ENCODE assay signal across 24 mouse cellular contexts in genomic region chr1:171466565-171466964, GRCm38 (mm10). TPM values are rescaled to one million over a fixed set of nuclear protein-coding genes. Genes with fewer than 3 reads are reported as not detected.
DNase-seq lines count a peak whose midpoint lies in the region; ATAC-seq and TF ChIP-seq lines count a peak whose summit lies in the region.
"Had no signal": no experiment of that assay in that cellular context is flagged by ENCODE, and none has a peak within 500 bp of the region (broad histone marks: within the 10 kb centered on the region; RNA-seq: fewer than 3 reads in every experiment).

No protein-coding gene starts in this region.

- peaks cover 21% of the 10 kb centered on the region for H3K36me3 ChIP-seq in liver, adult 2 months (ENCODE audit: control insufficient read depth, insufficient read depth, low read length)
- H3K36me3 ChIP-seq in macrophage (ENCODE audit: inconsistent target), result no peaks in the 10 kb centered on the region
- no peaks in the 10 kb centered on the region for H3K36me3 ChIP-seq in hindbrain, postnatal 0 days (ENCODE audit: insufficient read depth, low read length)
- no peaks in the 10 kb centered on the region for H3K36me3 ChIP-seq in hindbrain, embryonic 16.5 days (ENCODE audit: control insufficient read depth, insufficient read depth, low read length)
- H3K36me3 ChIP-seq: hindbrain, embryonic 13.5 days; midbrain, embryonic 13.5 days had no signal

- TF ChIP-seq CTCF in liver, adult 2 months (IDR thresholded peaks at IDR 0.05; ENCODE audit: low read depth, low read length), result no peak
- TF ChIP-seq CTCF in bone marrow macrophage, adult 2 months (IDR thresholded peaks at IDR 0.05; ENCODE audit: low read depth, low read length), result no peak
- TF ChIP-seq CTCF in hindbrain, postnatal 0 days (IDR thresholded peaks at IDR 0.05; ENCODE audit: low read depth), result no peak

- no peaks in the 10 kb centered on the region for H3K27me3 ChIP-seq in liver, adult 2 months (ENCODE audit: control insufficient read depth, insufficient read depth, low read length)
- H3K27me3 ChIP-seq in hindbrain, postnatal 0 days (ENCODE audit: insufficient read depth, low read length), result no peaks in the 10 kb centered on the region
- H3K27me3 ChIP-seq in hindbrain, embryonic 16.5 days (replicated peaks; ENCODE audit: control insufficient read depth, insufficient read depth, low read length), result no peaks in the 10 kb centered on the region
- H3K27me3 ChIP-seq: forebrain, embryonic 13.5 days; hindbrain, embryonic 13.5 days; lung, embryonic 15.5 days; midbrain, embryonic 13.5 days had no signal

- H3K79me2 ChIP-seq in liver, adult 2 months (ENCODE audit: control insufficient read depth, insufficient read depth, low read length), result no peaks in the 10 kb centered on the region
- H3K79me2 ChIP-seq in macrophage (ENCODE audit: inconsistent target), result no peaks in the 10 kb centered on the region

- no peaks in the 10 kb centered on the region for H3K9me3 ChIP-seq in hindbrain, postnatal 0 days (ENCODE audit: low read length)
- no peaks in the 10 kb centered on the region for H3K9me3 ChIP-seq in hindbrain, embryonic 16.5 days (ENCODE audit: control insufficient read depth, low read length)
- H3K9me3 ChIP-seq: forebrain, embryonic 13.5 days; hindbrain, embryonic 13.5 days; limb, embryonic 12.5 days; lung, embryonic 15.5 days; midbrain, embryonic 13.5 days had no signal

- H3K4me3 ChIP-seq in liver, adult 2 months (ENCODE audit: insufficient read depth, low read depth, low read length), result no peak overlapping the region
- H3K4me3 ChIP-seq in bone marrow macrophage, adult 2 months (ENCODE audit: insufficient read depth, low read length), result peak overlapping the region; percentile 44
- H3K4me3 ChIP-seq in macrophage (ENCODE audit: inconsistent target), result peak overlapping the region; percentile 28; the same call in 1 of the 2 replicates
- no peak overlapping the region for H3K4me3 ChIP-seq in hindbrain, postnatal 0 days (ENCODE audit: low read length)
- no peak overlapping the region for H3K4me3 ChIP-seq in hindbrain, embryonic 16.5 days (ENCODE audit: low read length)
- H3K4me3 ChIP-seq: forebrain, embryonic 13.5 days; hindbrain, embryonic 13.5 days; limb, embryonic 12.5 days; lung, embryonic 15.5 days; midbrain, embryonic 13.5 days had no signal

- no peak for ATAC-seq in hindbrain, postnatal 0 days
- ATAC-seq in hindbrain, embryonic 16.5 days, result no peak
- ATAC-seq: forebrain, embryonic 13.5 days; inflammation-experienced regulatory T-cells, adult 6 months; midbrain, embryonic 13.5 days had no signal

- WGBS in liver, adult 2 months, result 75% methylated on average over 4 of the region's 4 CpGs
- WGBS in macrophage (ENCODE audit: missing documents), result 2% methylated on average over 4 of the region's 4 CpGs
- 82% methylated on average over 4 of the region's 4 CpGs for WGBS in hindbrain, postnatal 0 days
- 83% methylated on average over 4 of the region's 4 CpGs for WGBS in hindbrain, embryonic 16.5 days

- H3K4me1 ChIP-seq in liver, adult 2 months (ENCODE audit: control insufficient read depth, insufficient read depth, low read length), result no peaks in the 10 kb centered on the region
- peaks cover 39% of the 10 kb centered on the region for H3K4me1 ChIP-seq in bone marrow macrophage, adult 2 months (ENCODE audit: control insufficient read depth, insufficient read depth, low read length)
- H3K4me1 ChIP-seq in hindbrain, postnatal 0 days (ENCODE audit: insufficient read depth, low read length), result no peaks in the 10 kb centered on the region
- no peaks in the 10 kb centered on the region for H3K4me1 ChIP-seq in hindbrain, embryonic 16.5 days (ENCODE audit: control insufficient read depth, insufficient read depth, low read depth, low read length)
- H3K4me1 ChIP-seq: forebrain, embryonic 13.5 days; hindbrain, embryonic 13.5 days; limb, embryonic 12.5 days; midbrain, embryonic 13.5 days had no signal

- H3K9ac ChIP-seq in liver, adult 2 months (ENCODE audit: low read depth, low read length), result no peak overlapping the region
- no peak overlapping the region for H3K9ac ChIP-seq in hindbrain, postnatal 0 days (replicated peaks; ENCODE audit: low read length)
- no peak overlapping the region for H3K9ac ChIP-seq in hindbrain, embryonic 16.5 days (ENCODE audit: low read depth, low read length)
- H3K9ac ChIP-seq: forebrain, embryonic 13.5 days; hindbrain, embryonic 13.5 days; limb, embryonic 12.5 days; liver, embryonic 14.5 days; lung, embryonic 15.5 days; midbrain, embryonic 13.5 days had no signal

- no peak overlapping the region for H3K27ac ChIP-seq in liver, adult 2 months (replicated peaks; ENCODE audit: insufficient read depth, low read depth, low read length)
- H3K27ac ChIP-seq in bone marrow macrophage, adult 2 months (ENCODE audit: insufficient read depth, low read depth, low read length), result peak overlapping the region; percentile 92
- peak overlapping the region; percentile 85 for H3K27ac ChIP-seq in macrophage
- no peak overlapping the region for H3K27ac ChIP-seq in hindbrain, postnatal 0 days
- no peak overlapping the region for H3K27ac ChIP-seq in hindbrain, embryonic 16.5 days (ENCODE audit: low read depth, low read length)
- H3K27ac ChIP-seq: forebrain, embryonic 13.5 days; hindbrain, embryonic 13.5 days; limb, embryonic 12.5 days; liver, embryonic 14.5 days; lung, embryonic 15.5 days; midbrain, embryonic 13.5 days had no signal

- DNase-seq in liver, adult 2 months (ENCODE audit: extremely low read depth, low read depth, low spot score), result peak; percentile 43
- DNase-seq in liver, result no peak
- peak; percentile 64 for DNase-seq in A20 (ENCODE audit: low read depth, low spot score)
- no peak for DNase-seq in hindbrain, postnatal 0 days (ENCODE audit: low spot score)
- no peak for DNase-seq in layer of hippocampus, postnatal 25 days (ENCODE audit: extremely low spot score in 1 of 2, low spot score in 1 of 2)
- DNase-seq: adrenal gland, postnatal 25 days; cerebellum, adult 8-10 months; cerebellum, postnatal 25 days; gastrocnemius, postnatal 10 days; heart, postnatal 14 days; kidney, adult 18-20 months; kidney, postnatal 10 days; right cerebral cortex, postnatal 14 days had no signal

- no peak for TF ChIP-seq POLR2A in liver, adult 2 months (IDR thresholded peaks at IDR 0.05; ENCODE audit: extremely low read depth, insufficient read depth, low read length)
- no peak for TF ChIP-seq POLR2A in bone marrow macrophage, adult 2 months (IDR thresholded peaks at IDR 0.05; ENCODE audit: borderline replicate concordance, low read depth, low read length)

- no peak overlapping the region for H3K4me2 ChIP-seq in hindbrain, postnatal 0 days (ENCODE audit: low read depth, low read length)
- H3K4me2 ChIP-seq in hindbrain, embryonic 16.5 days (ENCODE audit: low read length), result no peak overlapping the region
- H3K4me2 ChIP-seq: forebrain, embryonic 13.5 days; hindbrain, embryonic 13.5 days; limb, embryonic 12.5 days; lung, embryonic 15.5 days; midbrain, embryonic 13.5 days had no signal

RNA-seq across cellular contexts. Expression of gene F11r, which starts 29.2 kb away (rescaled TPM):
- 39.1 and 56.8 TPM in 2 replicates for total RNA-seq in liver, adult 2 months (2014; rRNA removed)
- polyA plus RNA-seq in liver, adult 2 months (2012; rRNA removed), result 47.7 and 60.4 TPM in 2 replicates
- polyA plus RNA-seq in bone marrow macrophage, adult 2 months (2012; ENCODE audit: insufficient read depth, insufficient read length, missing spikeins), result 5.9 and 6.6 TPM in 2 replicates
- total RNA-seq in macrophage (2018; cell fraction: chromatin; rRNA removed), result 1 to 10 TPM in 9 of 26 experiments, under 1 TPM in 6, not detected in 11; 0.33 to 3.6 (median 1.2) TPM
- total RNA-seq in macrophage (2018; cell fraction: cytosol; rRNA removed), result 1 to 10 TPM in 8 of 26 experiments, under 1 TPM in 18; 0.31 to 1.9 (median 0.71) TPM
- 1 to 10 TPM in 16 of 26 experiments, under 1 TPM in 9, not detected in 1; 0.28 to 7.1 (median 1.4) TPM for total RNA-seq in macrophage (2018; cell fraction: nucleus; rRNA removed)
- 0.39 to 1.7 TPM (median 0.56 TPM) in 3 replicates for polyA plus RNA-seq in macrophage (2018)
- 5.7 and 8.2 TPM in 2 replicates for total RNA-seq in hindbrain, postnatal 0 days (2014; rRNA removed)
- polyA plus RNA-seq in hindbrain, postnatal 0 days (2015; fragmentation: Nextera tagmentation; extraction: Ambion mirVana), result 14.2 and 14.4 TPM in 2 replicates
- 14.1 and 15.6 TPM in 2 replicates for polyA plus RNA-seq in hindbrain, embryonic 16.5 days (2015; fragmentation: Nextera tagmentation; extraction: Ambion mirVana)
- total RNA-seq in layer of hippocampus, postnatal 25 days (2021), result 1 to 10 TPM; 4.7 to 5.1 TPM

RNA-seq across cellular contexts. Expression of gene Alyref2, which starts 36.7 kb away (rescaled TPM):
- total RNA-seq in liver, adult 2 months (2014; rRNA removed), result 3.4 and 5.5 TPM in 2 replicates
- polyA plus RNA-seq in liver, adult 2 months (2012; rRNA removed), result 3.2 and 4.6 TPM in 2 replicates
- polyA plus RNA-seq in bone marrow macrophage, adult 2 months (2012; ENCODE audit: insufficient read depth, insufficient read length, missing spikeins), result 6.2 and 11.1 TPM in 2 replicates
- 10 to 100 TPM in 9 of 26 experiments, 1 to 10 TPM in 17; 1.2 to 19.7 (median 5.0) TPM for total RNA-seq in macrophage (2018; cell fraction: chromatin; rRNA removed)
- total RNA-seq in macrophage (2018; cell fraction: cytosol; rRNA removed), result 10 to 100 TPM in 5 of 26 experiments, 1 to 10 TPM in 21; 2.7 to 11.6 (median 7.5) TPM
- 10 to 100 TPM in 12 of 26 experiments, 1 to 10 TPM in 14; 3.5 to 31.9 (median 8.3) TPM for total RNA-seq in macrophage (2018; cell fraction: nucleus; rRNA removed)
- 6.9 to 8.0 TPM (median 7.2 TPM) in 3 replicates for polyA plus RNA-seq in macrophage (2018)
- total RNA-seq in hindbrain, postnatal 0 days (2014; rRNA removed), result 10.1 and 10.4 TPM in 2 replicates
- 20.5 and 20.6 TPM in 2 replicates for polyA plus RNA-seq in hindbrain, postnatal 0 days (2015; fragmentation: Nextera tagmentation; extraction: Ambion mirVana)
- polyA plus RNA-seq in hindbrain, embryonic 16.5 days (2015; fragmentation: Nextera tagmentation; extraction: Ambion mirVana), result 25.7 and 28.3 TPM in 2 replicates
- total RNA-seq in layer of hippocampus, postnatal 25 days (2021), result 1 to 10 TPM; 6.1 to 7.5 TPM

RNA-seq across cellular contexts. Expression of gene Tstd1, which starts 47.9 kb away (rescaled TPM):
- 26.6 and 27.8 TPM in 2 replicates for total RNA-seq in liver, adult 2 months (2014; rRNA removed)
- 50.6 and 57.2 TPM in 2 replicates for polyA plus RNA-seq in liver, adult 2 months (2012; rRNA removed)
- polyA plus RNA-seq in bone marrow macrophage, adult 2 months (2012; ENCODE audit: insufficient read depth, insufficient read length, missing spikeins), result 7.7 and 16.7 TPM in 2 replicates
- 10 to 100 TPM in 4 of 26 experiments, 1 to 10 TPM in 18, not detected in 4; 1.3 to 12.9 (median 6.6) TPM for total RNA-seq in macrophage (2018; cell fraction: chromatin; rRNA removed)
- total RNA-seq in macrophage (2018; cell fraction: cytosol; rRNA removed), result 1 to 10 TPM in 3 of 26 experiments, under 1 TPM in 9, not detected in 14; 0.19 to 1.5 (median 0.51) TPM
- 10 to 100 TPM in 2 of 26 experiments, 1 to 10 TPM in 20, not detected in 4; 1.3 to 13.5 (median 4.4) TPM for total RNA-seq in macrophage (2018; cell fraction: nucleus; rRNA removed)
- 1.3 TPM in 1 of 3 replicates, not detected in the others for polyA plus RNA-seq in macrophage (2018)
- 1.5 TPM in 1 of 2 replicates, not detected in the other for total RNA-seq in hindbrain, postnatal 0 days (2014; rRNA removed)
- 2.3 and 2.7 TPM in 2 replicates for polyA plus RNA-seq in hindbrain, postnatal 0 days (2015; fragmentation: Nextera tagmentation; extraction: Ambion mirVana)
- 6.3 and 7.0 TPM in 2 replicates for polyA plus RNA-seq in hindbrain, embryonic 16.5 days (2015; fragmentation: Nextera tagmentation; extraction: Ambion mirVana)
- 1 to 10 TPM; 3.1 to 3.3 TPM for total RNA-seq in layer of hippocampus, postnatal 25 days (2021)
- total RNA-seq: megakaryocyte-erythroid progenitor cell, adult 5-6 weeks had no signal

RNA-seq across cellular contexts. Expression of gene Usf1, which starts 55.5 kb away (rescaled TPM):
- total RNA-seq in liver, adult 2 months (2014; rRNA removed), result 27.2 and 33.7 TPM in 2 replicates
- polyA plus RNA-seq in liver, adult 2 months (2012; rRNA removed), result 39.4 and 44.7 TPM in 2 replicates
- 94.4 and 98.8 TPM in 2 replicates for polyA plus RNA-seq in bone marrow macrophage, adult 2 months (2012; ENCODE audit: insufficient read depth, insufficient read length, missing spikeins)
- total RNA-seq in macrophage (2018; cell fraction: chromatin; rRNA removed), result 100 to 1,000 TPM in 13 of 26 experiments, 10 to 100 TPM in 13; 15.3 to 166 (median 89.3) TPM
- total RNA-seq in macrophage (2018; cell fraction: cytosol; rRNA removed), result 100 to 1,000 TPM in 3 of 26 experiments, 10 to 100 TPM in 23; 23.4 to 110 (median 71.3) TPM
- 100 to 1,000 TPM in 4 of 26 experiments, 10 to 100 TPM in 22; 19.4 to 125 (median 66.8) TPM for total RNA-seq in macrophage (2018; cell fraction: nucleus; rRNA removed)
- polyA plus RNA-seq in macrophage (2018), result 32.8 to 94.5 TPM (median 36.5 TPM) in 3 replicates
- 133 and 148 TPM in 2 replicates for total RNA-seq in hindbrain, postnatal 0 days (2014; rRNA removed)
- 132 and 141 TPM in 2 replicates for polyA plus RNA-seq in hindbrain, postnatal 0 days (2015; fragmentation: Nextera tagmentation; extraction: Ambion mirVana)
- 150 and 170 TPM in 2 replicates for polyA plus RNA-seq in hindbrain, embryonic 16.5 days (2015; fragmentation: Nextera tagmentation; extraction: Ambion mirVana)
- 100 to 1,000 TPM; 113 to 139 TPM for total RNA-seq in layer of hippocampus, postnatal 25 days (2021)

Comparison
In these comparisons a context has a peak if more than half of its experiments do, and no peak if none do; other contexts are left out.
1. DNase-seq: peak in liver, adult 2 months (single experiment) and A20 (single experiment); none in liver (single experiment), hindbrain, postnatal 0 days (single experiment) and layer of hippocampus, postnatal 25 days (0 of 2).
2. H3K27ac ChIP-seq: peak in bone marrow macrophage, adult 2 months (single experiment) and macrophage (single experiment); none in liver, adult 2 months (single experiment), hindbrain, postnatal 0 days (single experiment) and hindbrain, embryonic 16.5 days (single experiment).
3. H3K4me3 ChIP-seq: peak in bone marrow macrophage, adult 2 months (single experiment) and macrophage (single experiment); none in liver, adult 2 months (single experiment), hindbrain, postnatal 0 days (single experiment) and hindbrain, embryonic 16.5 days (single experiment).